Mouse (Mus musculus): ENCODE results near the gene Grasp.

- TF ChIP-seq CTCF (IDR thresholded peaks at IDR 0.05; ENCODE audit: low read depth, low read length) (no peak), GATA1 (IDR thresholded peaks at IDR 0.05; ENCODE audit: borderline replicate concordance, low read length) (no peak), POLR2AphosphoS5 (IDR thresholded peaks at IDR 0.05; ENCODE audit: insufficient replicate concordance, low read depth, low read length) (no peak), TAL1 (conservative IDR thresholded peaks at IDR 0.05; ENCODE audit: low read depth, low read length) (no peak)
Measured at GRCm38 (mm10) chr15:101175613-101176283, 48.2 kb upstream of the Grasp start.
